ENCODE assay signal across 18 mouse cellular contexts in genomic region chr5:77805303-77805702, GRCm38 (mm10).
"Had no signal": no experiment of that assay in that cellular context is flagged by ENCODE, and none has a peak within 500 bp of the region (broad histone marks: within the 10 kb centered on the region; RNA-seq: fewer than 3 reads in every experiment).

No protein-coding gene starts in this region.

- H3K27me3 ChIP-seq: neural tube, embryonic 13.5 days; neural tube, embryonic 15.5 days had no signal

- H3K27ac ChIP-seq: midbrain, embryonic 10.5 days; neural tube, embryonic 15.5 days had no signal

- ATAC-seq: midbrain, embryonic 16.5 days had no signal

- H3K9me3 ChIP-seq: midbrain, embryonic 10.5 days; neural tube, embryonic 13.5 days; neural tube, embryonic 15.5 days had no signal

- H3K9ac ChIP-seq: lung, embryonic 14.5 days; neural tube, embryonic 13.5 days; neural tube, embryonic 15.5 days had no signal

- H3K4me3 ChIP-seq: midbrain, embryonic 10.5 days; myocyte; neural tube, embryonic 13.5 days; neural tube, embryonic 15.5 days had no signal

- H3K4me1 ChIP-seq: midbrain, embryonic 10.5 days had no signal

- H3K36me3 ChIP-seq: midbrain, embryonic 10.5 days; neural tube, embryonic 13.5 days; neural tube, embryonic 15.5 days had no signal

- H3K4me2 ChIP-seq: lung, embryonic 14.5 days; neural tube, embryonic 13.5 days; neural tube, embryonic 15.5 days had no signal

- DNase-seq: lung, adult 18-20 months; lung, embryonic 14.5 days; lung, postnatal 10 days; lung, postnatal 4 days; midbrain, embryonic 14.5 days; retina, postnatal 1 day; right cerebral cortex, adult 18-20 months; right cerebral cortex, postnatal 25 days; right cerebral cortex, postnatal 4 days; spleen, adult 18-20 months; thymus, adult 18-20 months; thymus, postnatal 14 days; thymus, postnatal 36 days had no signal
